Mouse (Mus musculus): ENCODE results near the gene Trappc1.
"Not testable (repeated sequence)": the region's sequence is repeated elsewhere in the genome, so short reads cannot be mapped to it uniquely, and the experiment has no call there.

Trappc1 gene

GRCm38 (mm10) chr11:69323667-69324111, at the start of gene Trappc1, which contains the start of gene Cntrob:
Trappc1 (plus strand) TSS chr11:69323980.
Cntrob (minus strand) TSS chr11:69323775.
- peak; percentile 98 for DNase-seq (ENCODE audit: low spot score)

GRCm38 (mm10) chr11:69275650-69276049, 48.1 kb upstream of the Trappc1 start:
- DNase-seq (ENCODE audit: low spot score), result no peak

GRCm38 (mm10) chr11:69276081-69276480, 47.7 kb upstream of the Trappc1 start:
- no peak for DNase-seq (ENCODE audit: low spot score)

GRCm38 (mm10) chr11:69277267-69277666, 46.5 kb upstream of the Trappc1 start:
- DNase-seq (ENCODE audit: low spot score), result no peak

- DNase-seq (ENCODE audit: low spot score), result no peak
Measured at GRCm38 (mm10) chr11:69291111-69291510, 32.7 kb upstream of the Trappc1 start.

GRCm38 (mm10) chr11:69295286-69295685, 28.5 kb upstream of the Trappc1 start:
- DNase-seq (ENCODE audit: low spot score), result no peak

GRCm38 (mm10) chr11:69297799-69298198, 26.0 kb upstream of the Trappc1 start:
- no peak for DNase-seq (ENCODE audit: low spot score)

GRCm38 (mm10) chr11:69298231-69298630, 25.5 kb upstream of the Trappc1 start:
- DNase-seq (ENCODE audit: low spot score), result no peak

GRCm38 (mm10) chr11:69302817-69303216, 21.0 kb upstream of the Trappc1 start:
- no peak for DNase-seq (ENCODE audit: low spot score)

- no peak for DNase-seq (ENCODE audit: low spot score)
Measured at GRCm38 (mm10) chr11:69305291-69305690, 18.5 kb upstream of the Trappc1 start.

GRCm38 (mm10) chr11:69306039-69306438, 17.7 kb upstream of the Trappc1 start:
- DNase-seq (ENCODE audit: low spot score), result no peak

GRCm38 (mm10) chr11:69311266-69311665, 12.5 kb upstream of the Trappc1 start:
- no peak for DNase-seq (ENCODE audit: low spot score)

GRCm38 (mm10) chr11:69316361-69316760, 7.4 kb upstream of the Trappc1 start:
- no peak for DNase-seq (ENCODE audit: low spot score)

- not testable (repeated sequence) for DNase-seq (ENCODE audit: low spot score)
Measured at GRCm38 (mm10) chr11:69318000-69318399, 5.8 kb upstream of the Trappc1 start.

GRCm38 (mm10) chr11:69321580-69321979, 2.2 kb upstream of the Trappc1 start:
- no peak for DNase-seq (ENCODE audit: low spot score)

GRCm38 (mm10) chr11:69322010-69322409, 1.8 kb upstream of the Trappc1 start:
- DNase-seq (ENCODE audit: low spot score), result no peak

- DNase-seq (ENCODE audit: low spot score), result no peak
Measured at GRCm38 (mm10) chr11:69322693-69323471, 898 bp upstream of the Trappc1 start.

GRCm38 (mm10) chr11:69324749-69325148, 969 bp downstream of the Trappc1 start:
- DNase-seq (ENCODE audit: low spot score), result no peak

GRCm38 (mm10) chr11:69325628-69326407, 2.0 kb downstream of the Trappc1 start, which contains the start of gene Kcnab3:
Kcnab3 (plus strand) TSS chr11:69326258.
- DNase-seq (ENCODE audit: low spot score), result peak; percentile 70

GRCm38 (mm10) chr11:69326408-69327156, 2.8 kb downstream of the Trappc1 start:
- DNase-seq (ENCODE audit: low spot score), result no peak

GRCm38 (mm10) chr11:69327157-69327442, 3.3 kb downstream of the Trappc1 start:
- no peak for DNase-seq (ENCODE audit: low spot score)

GRCm38 (mm10) chr11:69327648-69328047, 3.9 kb downstream of the Trappc1 start:
- no peak for DNase-seq (ENCODE audit: low spot score)
